8 mouse cellular contexts compared by ENCODE assay signal in the genomic region with DNA sequence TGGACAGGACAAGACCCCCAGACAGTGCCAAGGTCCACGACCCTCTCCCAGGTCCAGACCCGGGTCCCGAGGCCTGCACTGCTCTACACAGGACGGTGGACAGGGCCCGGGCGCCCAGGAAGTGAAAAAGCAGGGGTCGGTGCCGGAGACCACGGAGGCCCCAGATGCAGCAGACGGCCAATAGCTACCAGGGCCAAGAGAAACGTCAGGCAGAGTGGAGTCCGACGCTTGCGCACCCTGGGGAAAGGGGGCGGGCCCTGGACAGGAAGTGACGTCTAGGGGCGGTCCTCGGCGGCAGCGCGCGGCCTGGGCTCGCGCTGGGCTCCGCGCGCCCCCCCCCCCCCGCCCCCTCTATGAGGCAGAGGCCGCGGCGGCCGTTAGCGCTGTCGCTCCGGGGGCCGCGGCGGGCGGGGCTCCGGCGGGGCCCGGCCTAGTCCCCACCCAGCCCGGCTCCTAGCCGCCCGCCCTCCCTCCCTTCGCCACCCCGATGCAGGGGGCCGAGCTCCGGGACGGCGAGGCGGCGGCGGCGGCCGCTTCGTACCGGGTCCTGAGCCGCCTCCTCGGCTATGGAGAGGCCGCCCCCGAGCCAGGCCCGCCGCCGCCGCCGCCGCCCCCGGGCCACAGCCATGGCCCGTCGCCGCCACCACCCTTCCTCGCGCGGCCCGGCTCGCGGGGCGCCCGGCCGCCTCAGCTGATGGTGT. TPM values are rescaled to one million over a fixed set of nuclear protein-coding genes. Genes with fewer than 3 reads are reported as not detected.
DNase-seq lines count a peak whose midpoint lies in the region; ATAC-seq and TF ChIP-seq lines count a peak whose summit lies in the region.

A gene (plus strand): TSS at position 604 of the 701 bp plus-strand sequence.

- H3K4me3 ChIP-seq in ES-E14 (ENCODE audit: insufficient read depth in 1 of 2, low read depth in 1 of 2, low read length in 2 of 2, poor library complexity in 1 of 2, severe bottlenecking in 1 of 2), result peak within 1 kb of the TSS; percentile 91 to 96
- peak within 1 kb of the TSS; percentile 98 for H3K4me3 ChIP-seq in forebrain, embryonic 16.5 days (replicated peaks; ENCODE audit: low read length)
- peak within 1 kb of the TSS; percentile 85 for H3K4me3 ChIP-seq in lung, embryonic 15.5 days

- H3K27me3 ChIP-seq in forebrain, embryonic 16.5 days (replicated peaks; ENCODE audit: control insufficient read depth, insufficient read depth, low read length), result no peaks in the 10 kb centered on the region
- H3K27me3 ChIP-seq in lung, embryonic 15.5 days, result no peaks in the 10 kb centered on the region

- no peaks in the 10 kb centered on the region for H3K36me3 ChIP-seq in ES-E14 (ENCODE audit: control insufficient read depth, insufficient read depth, low read length, poor library complexity, severe bottlenecking)
- no peaks in the 10 kb centered on the region for H3K36me3 ChIP-seq in forebrain, embryonic 16.5 days (ENCODE audit: control insufficient read depth, insufficient read depth)
- H3K36me3 ChIP-seq in lung, embryonic 15.5 days, result no peaks in the 10 kb centered on the region

- ATAC-seq in forebrain, embryonic 16.5 days, result peak; percentile 97
- ATAC-seq in lung, embryonic 15.5 days (ENCODE audit: borderline replicate concordance, extremely low read depth, low FRiP score, low TSS enrichment), result peak; percentile 95

- peak within 1 kb of the TSS; percentile 83 for H3K4me2 ChIP-seq in forebrain, embryonic 16.5 days (ENCODE audit: low read length)
- peak within 1 kb of the TSS; percentile 84 for H3K4me2 ChIP-seq in lung, embryonic 15.5 days

- H3K27ac ChIP-seq in ES-E14 (ENCODE audit: insufficient read depth, low read depth, low read length, poor library complexity, severe bottlenecking), result no peak within 1 kb of the TSS
- peak within 1 kb of the TSS; percentile 87 for H3K27ac ChIP-seq in forebrain, embryonic 16.5 days (ENCODE audit: low read length)
- H3K27ac ChIP-seq in lung, embryonic 15.5 days, result peak within 1 kb of the TSS; percentile 86

- WGBS in forebrain, embryonic 16.5 days, result under 1% methylated on average over 30 of the region's 81 CpGs
- under 1% methylated on average over 29 of the region's 81 CpGs for WGBS in lung, embryonic 15.5 days

- H3K9ac ChIP-seq in ES-E14 (ENCODE audit: insufficient read depth, low read depth, low read length, poor library complexity, severe bottlenecking), result peak within 1 kb of the TSS; percentile 90
- H3K9ac ChIP-seq in forebrain, embryonic 16.5 days (replicated peaks; ENCODE audit: low read depth, low read length), result peak within 1 kb of the TSS; percentile 91
- H3K9ac ChIP-seq in lung, embryonic 15.5 days, result peak within 1 kb of the TSS; percentile 99

- in situ Hi-C loops in ES-E14 (cut with MboI; ENCODE audit: low sequenced_read_pairs in 2 of 2, unreplicated experiment in 2 of 2), result no loop called here

- no peaks in the 10 kb centered on the region for H3K9me3 ChIP-seq in ES-E14 (ENCODE audit: control insufficient read depth, insufficient read depth, low read depth, low read length)
- H3K9me3 ChIP-seq in forebrain, embryonic 16.5 days (ENCODE audit: control insufficient read depth, low read length), result no peaks in the 10 kb centered on the region
- no peaks in the 10 kb centered on the region for H3K9me3 ChIP-seq in lung, embryonic 15.5 days

- peaks cover 6 to 9% of the 10 kb centered on the region in 2 experiments for H3K4me1 ChIP-seq in ES-E14 (ENCODE audit: control insufficient read depth in 2 of 2, insufficient read depth in 2 of 2, low read length in 2 of 2, poor library complexity in 1 of 2)
- peaks cover 36% of the 10 kb centered on the region for H3K4me1 ChIP-seq in forebrain, embryonic 16.5 days (replicated peaks; ENCODE audit: control insufficient read depth, insufficient read depth, low read length)
- H3K4me1 ChIP-seq in lung, embryonic 15.5 days, result peaks cover 26% of the 10 kb centered on the region

- peak; percentile 69 for DNase-seq in ES-E14 (ENCODE audit: low read depth, low spot score)
- peak; percentile 94 for DNase-seq in cerebellum, adult 11-12 months
- DNase-seq in heart, postnatal 4 days, result peak; percentile 98
- DNase-seq in layer of hippocampus, adult 8-10 months (ENCODE audit: low spot score in 2 of 2), result peak; percentile 91 to 93
- peak; percentile 91 for DNase-seq in ovary, adult 18-20 months (ENCODE audit: low spot score)
- peak; percentile 89 for DNase-seq in thymus, postnatal 0 days (ENCODE audit: low spot score)

TF ChIP-seq in ES-E14, 5 proteins besides CTCF, POLR2A, EP300 and RAD21:
- TF ChIP-seq HCFC1 (IDR thresholded peaks at IDR 0.05; ENCODE audit: borderline replicate concordance, insufficient read depth, low read length) (0 out of 2 replicates have a peak, but pooled peaks have one; percentile 46), CHD2 (IDR thresholded peaks at IDR 0.05; ENCODE audit: low read depth, low read length) (no peak), MAFK (IDR thresholded peaks at IDR 0.05; ENCODE audit: insufficient read depth, low read depth, low read length) (no peak), ZC3H11A (IDR thresholded peaks at IDR 0.05; ENCODE audit: borderline replicate concordance, low read depth, low read length) (no peak), ZNF384 (IDR thresholded peaks at IDR 0.05; ENCODE audit: low read depth, low read length) (no peak)

RNA-seq across cellular contexts. Expression of the gene that starts here (rescaled TPM):
- 14.3 and 14.5 TPM in 2 replicates for total RNA-seq in ES-E14 (2012; rRNA removed)
- 10.7 and 11.5 TPM in 2 replicates for polyA plus RNA-seq in forebrain, embryonic 16.5 days (2015; fragmentation: Nextera tagmentation; extraction: Ambion mirVana)
- 10 to 100 TPM; 24.2 to 28.9 TPM for total RNA-seq in heart, postnatal 4 days (2021)
- total RNA-seq in layer of hippocampus, adult 8-10 months (2022), result 10 to 100 TPM; 71.5 to 89.3 (median 79.6) TPM
- polyA plus RNA-seq in lung, embryonic 15.5 days (2015; fragmentation: Nextera tagmentation; extraction: Ambion mirVana), result 3.4 and 3.6 TPM in 2 replicates
- polyA plus RNA-seq in thymus, postnatal 0 days (2015; fragmentation: Nextera tagmentation; extraction: Ambion mirVana), result 3.1 and 3.7 TPM in 2 replicates
